Mouse (Mus musculus) forebrain, embryonic 14.5 days (tissue): ENCODE data around the gene Klc4. TPM values are rescaled to one million over a fixed set of nuclear protein-coding genes. Genes with fewer than 3 reads are reported as not detected.

Experiments
- ATAC-seq: fragments of 200-750 bp; cut with Nextera tagmentation; 2 replicates; pipeline ENCODE4 v1.8.0; 2017; ENCODE audit warnings: mild to moderate bottlenecking, moderate library complexity
- DNase-seq: peaks from one replicate; pipeline ENCODE4 v3.0.0-alpha.2; 2015; ENCODE audit warnings: low spot score
- H3K27ac ChIP-seq: fragments of 300-500 bp; sonication (generic); 2 replicates; pipeline ENCODE4 v1.5.1; 2014; ENCODE audit warnings: low read depth, mild to moderate bottlenecking, control low read depth, low read length, moderate library complexity
- H3K27me3 ChIP-seq: fragments of 300-500 bp; sonication (generic); replicated peaks from 2 replicates; pipeline ENCODE4 v1.6.1; 2014; ENCODE audit warnings: low read length, control low read depth, mixed read lengths; ENCODE audit not compliant: control insufficient read depth, insufficient read depth
- H3K36me3 ChIP-seq: fragments of 300-500 bp; sonication (generic); 2 replicates; pipeline ENCODE4 v1.6.1; 2014; ENCODE audit warnings: low read length, control low read depth; ENCODE audit not compliant: control insufficient read depth, insufficient read depth
- H3K4me1 ChIP-seq: fragments of 300-500 bp; sonication (generic); 2 replicates; pipeline ENCODE4 v1.6.1; 2014; ENCODE audit warnings: antibody characterized with exemption, low read length, control low read depth; ENCODE audit not compliant: control insufficient read depth, insufficient read depth
- H3K4me2 ChIP-seq: fragments of 300-500 bp; sonication (generic); 2 replicates; pipeline ENCODE4 v1.6.1; 2014; ENCODE audit warnings: mild to moderate bottlenecking, control low read depth, low read length
- H3K4me3 ChIP-seq: fragments of 300-500 bp; sonication (generic); 2 replicates; pipeline ENCODE4 v1.5.1; 2014; ENCODE audit warnings: low read depth, low read length, control low read depth
- H3K9ac ChIP-seq: fragments of 300-500 bp; sonication (generic); 2 replicates; pipeline ENCODE4 v1.6.1; 2014; ENCODE audit warnings: mild to moderate bottlenecking, low read length, control low read depth, moderate library complexity
- H3K9me3 ChIP-seq: fragments of 300-500 bp; sonication (generic); replicated peaks from 2 replicates; pipeline ENCODE4 v1.6.1; 2016; ENCODE audit warnings: low read length, control low read depth, mixed read lengths; ENCODE audit not compliant: control insufficient read depth
- WGBS: fragments of 180-500 bp; shearing (Covaris S2); extraction: QIAGEN DNeasy Blood & Tissue Kit; methylation state at CpG from one replicate; pipeline ENCODE4 v1.1.7; 2014; 5-methylcytosine and 5-hydroxymethylcytosine counted together
- polyA plus RNA-seq: library from polyadenylated mRNA; unstranded; fragments of >200 nt; fragmentation: Nextera tagmentation; extraction: Ambion mirVana; gene quantifications from 2 replicates; pipeline ENCODE4 v1.2.1, GENCODE M21; 2014

The Klc4 gene
- polyA plus RNA-seq, 1 experiment from 2014 or later = 34.7 TPM

GRCm38 (mm10) chr17:46628791-46629684 is 16.8 kb downstream of the Klc4 start, which contains the start of gene Ptk7:
TSS of gene Ptk7 (minus strand) at chr17:46629504.
- ATAC-seq = peak; percentile 86
- DNase-seq = peak; percentile 93
- Histone ChIP-seq H3K4me2 (peak within 1 kb of the TSS; percentile 70), H3K27ac (peak within 1 kb of the TSS; percentile 82), H3K9ac (peak within 1 kb of the TSS; percentile 92), H3K9me3 (no peaks in the 10 kb centered on the region), H3K27me3 (no peaks in the 10 kb centered on the region), H3K36me3 (peaks cover 34% of the 10 kb centered on the region), H3K4me1 (peaks cover 21% of the 10 kb centered on the region), H3K4me3 (peak within 1 kb of the TSS; percentile 90)
- WGBS = 1% methylated on average over 73 of the region's 90 CpGs

- WGBS = 1% methylated on average over 13 of the region's 13 CpGs
- ATAC-seq (peak; percentile 29), DNase-seq (peak; percentile 48)
These were observed 17.4 kb downstream of the Klc4 start for GRCm38 (mm10) chr17:46628471-46628790.

GRCm38 (mm10) chr17:46627409-46627808 is 18.4 kb downstream of the Klc4 start:
- DNase-seq (no peak), ATAC-seq (no peak)
- no peaks in the 10 kb centered on the region for H3K27me3 ChIP-seq
- H3K36me3 ChIP-seq = peaks cover 19% of the 10 kb centered on the region
- H3K4me3 ChIP-seq = peak overlapping the region; percentile 90
- no peaks in the 10 kb centered on the region for H3K9me3 ChIP-seq
- peak overlapping the region; percentile 92 for H3K9ac ChIP-seq
- peaks cover 24% of the 10 kb centered on the region for H3K4me1 ChIP-seq
- 56% methylated on average over 6 of the region's 6 CpGs for WGBS
- H3K4me2 ChIP-seq = peak overlapping the region; percentile 70
- H3K27ac ChIP-seq = no peak overlapping the region

More at GRCm38 (mm10) chr17:46628471-46628790, 17.4 kb downstream of the Klc4 start:
- Histone ChIP-seq H3K4me1 (peaks cover 24% of the 10 kb centered on the region), H3K36me3 (peaks cover 29% of the 10 kb centered on the region), H3K27me3 (no peaks in the 10 kb centered on the region), H3K9ac (peak overlapping the region; percentile 92), H3K9me3 (no peaks in the 10 kb centered on the region), H3K4me2 (peak overlapping the region; percentile 70), H3K27ac (peak overlapping the region; percentile 82), H3K4me3 (peak overlapping the region; percentile 90)

GRCm38 (mm10) chr17:46624598-46624997 is 21.2 kb downstream of the Klc4 start:
- no peaks in the 10 kb centered on the region for H3K27me3 ChIP-seq
- no peak for DNase-seq
- H3K4me3 ChIP-seq = no peak overlapping the region
- no peaks in the 10 kb centered on the region for H3K36me3 ChIP-seq
- H3K4me2 ChIP-seq = no peak overlapping the region
- H3K4me1 ChIP-seq = peaks cover 36% of the 10 kb centered on the region
- WGBS = 69% methylated on average over 12 of the region's 12 CpGs
- peak overlapping the region; percentile 35; the same call in 1 of the 2 replicates for H3K27ac ChIP-seq
- ATAC-seq = no peak
- H3K9ac ChIP-seq = peak overlapping the region; percentile 48
- no peaks in the 10 kb centered on the region for H3K9me3 ChIP-seq

- DNase-seq (no peak), ATAC-seq (no peak)
- peaks cover 43% of the 10 kb centered on the region for H3K4me1 ChIP-seq
- H3K9ac ChIP-seq = peak overlapping the region; percentile 48; the same call in 1 of the 2 replicates
- H3K27me3 ChIP-seq = no peaks in the 10 kb centered on the region
- H3K36me3 ChIP-seq = no peaks in the 10 kb centered on the region
- no peak overlapping the region for H3K4me3 ChIP-seq
- 22% methylated on average over 10 of the region's 10 CpGs for WGBS
- peak overlapping the region; percentile 35; the same call in 1 of the 2 replicates for H3K27ac ChIP-seq
- no peak overlapping the region for H3K4me2 ChIP-seq
- no peaks in the 10 kb centered on the region for H3K9me3 ChIP-seq
These were observed 21.8 kb downstream of the Klc4 start for GRCm38 (mm10) chr17:46623819-46624557.

- Histone ChIP-seq H3K9ac (no peak overlapping the region), H3K27me3 (no peaks in the 10 kb centered on the region), H3K4me3 (no peak overlapping the region), H3K9me3 (no peaks in the 10 kb centered on the region), H3K36me3 (no peaks in the 10 kb centered on the region), H3K27ac (no peak overlapping the region), H3K4me2 (no peak overlapping the region), H3K4me1 (peaks cover 51% of the 10 kb centered on the region)
- DNase-seq = no peak
- WGBS = 88% methylated on average over 11 of the region's 11 CpGs
- no peak for ATAC-seq
These were observed 23.6 kb downstream of the Klc4 start for GRCm38 (mm10) chr17:46622269-46622668.

GRCm38 (mm10) chr17:46621324-46621723 is 24.5 kb downstream of the Klc4 start:
- H3K4me2 ChIP-seq = peak overlapping the region; percentile 19; the same call in 1 of the 2 replicates
- ATAC-seq (no peak), DNase-seq (peak; percentile 66)
- H3K9ac ChIP-seq = no peak overlapping the region
- H3K4me3 ChIP-seq = no peak overlapping the region
- H3K27me3 ChIP-seq = no peaks in the 10 kb centered on the region
- peak overlapping the region; percentile 67; the same call in 1 of the 2 replicates for H3K27ac ChIP-seq
- no peaks in the 10 kb centered on the region for H3K36me3 ChIP-seq
- no peaks in the 10 kb centered on the region for H3K9me3 ChIP-seq
- H3K4me1 ChIP-seq = peaks cover 53% of the 10 kb centered on the region
- 55% methylated on average over 15 of the region's 15 CpGs for WGBS

- peaks cover 53% of the 10 kb centered on the region for H3K4me1 ChIP-seq
- 28% methylated on average over 16 of the region's 16 CpGs for WGBS
These were observed 26.0 kb downstream of the Klc4 start for GRCm38 (mm10) chr17:46619683-46620357.

More at GRCm38 (mm10) chr17:46619683-46620357, 26.0 kb downstream of the Klc4 start:
- DNase-seq = no peak
- peak overlapping the region; percentile 58 for H3K9ac ChIP-seq
- no peak for ATAC-seq
- H3K4me2 ChIP-seq = peak overlapping the region; percentile 32; the same call in 1 of the 2 replicates
- H3K27me3 ChIP-seq = no peaks in the 10 kb centered on the region
- H3K36me3 ChIP-seq = no peaks in the 10 kb centered on the region
- no peak overlapping the region for H3K4me3 ChIP-seq
- H3K27ac ChIP-seq = peak overlapping the region; percentile 78; the same call in 1 of the 2 replicates
- no peaks in the 10 kb centered on the region for H3K9me3 ChIP-seq
